Mouse (Mus musculus) bone marrow macrophage, adult 2 months (primary cell): ENCODE data around the gene Lpcat3. TPM values are rescaled to one million over a fixed set of nuclear protein-coding genes. Genes with fewer than 3 reads are reported as not detected.
"Not testable (repeated sequence)": the region's sequence is repeated elsewhere in the genome, so short reads cannot be mapped to it uniquely, and the experiment has no call there.

Experiments
- H3K27ac ChIP-seq: 2 replicates; pipeline ENCODE4 v1.5.1; 2012; ENCODE audit warnings: low read depth, low read length; ENCODE audit not compliant: insufficient read depth
- H3K4me1 ChIP-seq: 2 replicates; pipeline ENCODE4 v1.6.1; 2012; ENCODE audit warnings: low read length; ENCODE audit not compliant: control insufficient read depth, insufficient read depth
- H3K4me3 ChIP-seq: 2 replicates; pipeline ENCODE4 v1.5.1; 2012; ENCODE audit warnings: mild to moderate bottlenecking, low read length, moderate library complexity; ENCODE audit not compliant: insufficient read depth
- CTCF ChIP-seq: IDR thresholded peaks from 2 replicates; pipeline ENCODE4 v1.5.1; 2012; ENCODE audit warnings: low read depth, mild to moderate bottlenecking, low read length, moderate library complexity
- POLR2A ChIP-seq: IDR thresholded peaks from 2 replicates; pipeline ENCODE4 v1.6.1; 2012; ENCODE audit warnings: mild to moderate bottlenecking, low read depth, low read length, borderline replicate concordance
- polyA plus RNA-seq: library from polyadenylated mRNA; stranded (reverse); fragments of >200 nt; gene quantifications from 2 replicates; pipeline ENCODE4 v1.2.4, GENCODE M21; 2012; ENCODE audit not compliant: missing spikeins, insufficient read depth, insufficient read length

Gene Lpcat3
- polyA plus RNA-seq = 57.4 and 70.0 TPM in 2 replicates

GRCm38 (mm10) chr6:124662477-124663423 lies at the start of gene Lpcat3:
TSS of gene Lpcat3 (plus strand) at chr6:124663027.
- Histone ChIP-seq H3K4me1 (peaks cover 15% of the 10 kb centered on the region), H3K4me3 (peak within 1 kb of the TSS; percentile 76), H3K27ac (peak within 1 kb of the TSS; percentile 85)
- TF ChIP-seq POLR2A (no peak), CTCF (peak; percentile 99)

GRCm38 (mm10) chr6:124625612-124626011 lies 37.2 kb upstream of the Lpcat3 start:
- Histone ChIP-seq H3K27ac (no peak overlapping the region), H3K4me3 (no peak overlapping the region), H3K4me1 (no peaks in the 10 kb centered on the region)
- TF ChIP-seq POLR2A (no peak), CTCF (no peak)

GRCm38 (mm10) chr6:124626184-124626583 lies 36.6 kb upstream of the Lpcat3 start:
- H3K4me3 ChIP-seq, H3K4me1 ChIP-seq, H3K27ac ChIP-seq: not testable (repeated sequence)

GRCm38 (mm10) chr6:124630763-124631162 lies 32.1 kb upstream of the Lpcat3 start:
- H3K4me3 ChIP-seq = no peak overlapping the region
- no peak overlapping the region for H3K27ac ChIP-seq
- peaks cover under 1% of the 10 kb centered on the region; the same call in 1 of the 2 replicates for H3K4me1 ChIP-seq
- no peak for TF ChIP-seq POLR2A
- no peak for TF ChIP-seq CTCF

GRCm38 (mm10) chr6:124635985-124636384 lies 26.8 kb upstream of the Lpcat3 start, which contains the start of gene C1s2:
TSS of gene C1s2 (minus strand) at chr6:124636085.
- not testable (repeated sequence) for H3K27ac ChIP-seq, H3K4me3 ChIP-seq
- peaks cover 12% of the 10 kb centered on the region for H3K4me1 ChIP-seq

GRCm38 (mm10) chr6:124636858-124637460 lies 25.9 kb upstream of the Lpcat3 start:
- Histone ChIP-seq H3K27ac (peak overlapping the region; percentile 35; the same call in 1 of the 2 replicates), H3K4me1 (peaks cover 12% of the 10 kb centered on the region)
- H3K4me3 ChIP-seq = not testable (repeated sequence)

- Histone ChIP-seq H3K4me1 (peaks cover 12% of the 10 kb centered on the region), H3K27ac (no peak overlapping the region), H3K4me3 (no peak overlapping the region)
- TF ChIP-seq CTCF (no peak), POLR2A (no peak)
These were observed 22.8 kb upstream of the Lpcat3 start for GRCm38 (mm10) chr6:124640041-124640440.

- no peak overlapping the region for H3K27ac ChIP-seq
- no peak overlapping the region for H3K4me3 ChIP-seq
- no peak for TF ChIP-seq POLR2A
- peak; percentile 66 for TF ChIP-seq CTCF
- H3K4me1 ChIP-seq = peaks cover 10% of the 10 kb centered on the region
These were observed 21.8 kb upstream of the Lpcat3 start for GRCm38 (mm10) chr6:124640997-124641396.

- TF ChIP-seq CTCF (no peak), POLR2A (no peak)
- no peak overlapping the region for H3K4me3 ChIP-seq
- no peak overlapping the region for H3K27ac ChIP-seq
These were observed 16.4 kb upstream of the Lpcat3 start for GRCm38 (mm10) chr6:124646394-124646793.

GRCm38 (mm10) chr6:124655893-124656292 lies 6.9 kb upstream of the Lpcat3 start:
- no peak for TF ChIP-seq CTCF
- TF ChIP-seq POLR2A = no peak
- no peak overlapping the region for H3K4me3 ChIP-seq
- no peak overlapping the region for H3K27ac ChIP-seq
- H3K4me1 ChIP-seq = no peaks in the 10 kb centered on the region; the same call in 1 of the 2 replicates

More at GRCm38 (mm10) chr6:124646394-124646793, 16.4 kb upstream of the Lpcat3 start:
- H3K4me1 ChIP-seq = no peaks in the 10 kb centered on the region
